Mouse (Mus musculus): ENCODE results near the gene Prkd2.

GRCm38 (mm10) chr7:16847507-16847906, 4.8 kb downstream of the Prkd2 start:
- TF ChIP-seq CTCF (IDR thresholded peaks at IDR 0.05; ENCODE audit: insufficient read depth, low read depth, low read length) (no peak), POLR2A (IDR thresholded peaks at IDR 0.05; ENCODE audit: insufficient read depth, low read depth, low read length) (no peak)
